Mouse (Mus musculus) gastrocnemius, adult 18-20 months (tissue): Measurements from ENCODE around the gene Gm20521. TPM values are rescaled to one million over a fixed set of nuclear protein-coding genes. Genes with fewer than 3 reads are reported as not detected.
A peak's percentile ranks its signal among the peaks of the same experiment; 100 is the strongest.

ENCODE experiments used
- DNase-seq: peaks from one replicate; pipeline ENCODE4 v3.0.0; 2021; ENCODE audit warnings: low spot score
- long read RNA-seq, 2 experiments: library from polyadenylated mRNA; stranded (forward); transcript quantifications; one replicate each; pipeline ENCODE4 v2.0.0; 2021
- total RNA-seq, 2 experiments: library from RNA; stranded (reverse); gene quantifications; 2 replicates each; pipeline ENCODE4 v1.2.3; 2021

The Gm20521 gene
- 1 to 10 TPM; 2.9 to 3.0 TPM for total RNA-seq
- long read RNA-seq, experiment 1, partial matches to known transcripts = 0 of 11 reads
- long read RNA-seq, experiment 1, other reads (novel, unspliced or antisense) = 11 of 11 reads
- long read RNA-seq, experiment 2, partial matches to known transcripts = 0 of 5 reads
- long read RNA-seq, experiment 2, other reads (novel, unspliced or antisense) = 5 of 5 reads

DNA sequence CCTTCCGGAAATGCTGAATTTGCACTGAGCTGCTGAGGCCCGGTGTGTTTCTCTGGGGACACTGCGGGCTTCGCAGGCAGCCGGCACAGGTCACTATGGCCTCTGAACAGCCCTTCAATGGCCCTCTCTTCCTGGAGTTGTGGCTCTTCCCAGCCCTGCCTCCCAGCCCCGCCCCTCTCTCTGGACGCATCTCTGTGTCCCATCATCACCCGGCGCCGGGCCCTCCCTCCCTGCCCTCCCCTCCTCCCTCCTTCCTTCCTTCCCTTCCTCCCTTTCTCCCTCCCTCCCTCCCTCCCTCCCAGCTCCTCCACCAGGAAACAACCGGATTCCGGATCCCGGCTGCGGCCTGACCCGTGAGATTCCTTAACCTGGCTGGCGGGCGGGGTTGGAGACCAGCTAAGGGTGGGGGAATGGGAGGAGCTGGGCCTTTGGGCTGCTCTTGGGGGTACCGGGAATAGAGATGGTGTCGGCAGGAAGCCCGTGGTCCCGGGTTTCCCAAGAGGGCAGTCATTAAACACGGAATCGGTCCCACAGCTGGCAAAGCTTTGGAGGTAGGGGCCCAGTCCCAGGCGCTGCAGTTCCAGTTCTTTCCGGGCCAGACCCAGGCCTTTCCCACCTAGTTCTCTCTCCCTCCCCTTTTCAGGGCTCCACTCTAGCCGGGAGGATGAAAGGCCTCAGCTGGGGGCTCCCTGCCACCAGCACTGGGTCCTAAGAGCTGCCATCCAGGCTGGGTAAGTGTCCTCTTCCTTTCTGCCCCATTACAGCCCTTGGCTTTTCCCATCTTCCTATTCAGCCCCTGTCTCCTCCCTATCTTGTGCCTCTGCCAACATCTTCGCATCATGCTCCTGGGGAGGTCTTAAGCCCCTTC lies at the start of gene Gm20521, which contains the start of gene Bcl2l2:
Gene Gm20521, plus strand, starts transcription at position 288 of the 868 bp plus-strand sequence.
Gene Bcl2l2, plus strand, starts transcription at position 224 of the 868 bp plus-strand sequence.
- DNase-seq = peak; percentile 83

DNA sequence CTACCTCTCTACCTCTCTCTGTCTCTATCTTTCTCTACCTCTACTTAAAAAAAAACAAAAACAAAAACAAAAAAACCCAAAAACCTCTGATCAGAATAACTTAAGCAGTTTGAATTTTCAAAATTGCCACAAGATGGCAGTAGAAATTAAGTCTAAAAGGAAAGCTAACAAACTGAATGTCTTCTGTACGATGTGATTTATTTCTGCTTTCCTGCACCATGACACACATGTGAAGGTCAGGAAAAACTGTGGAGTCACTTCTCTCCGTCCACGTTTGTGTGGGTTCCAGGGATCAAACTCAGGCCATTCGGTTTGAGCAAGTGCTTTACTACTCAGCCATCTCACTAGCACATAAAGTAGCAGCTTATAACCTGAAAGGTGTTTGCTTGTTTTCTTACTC lies 39.8 kb upstream of the Gm20521 start:
- DNase-seq = peak; percentile 16

DNA sequence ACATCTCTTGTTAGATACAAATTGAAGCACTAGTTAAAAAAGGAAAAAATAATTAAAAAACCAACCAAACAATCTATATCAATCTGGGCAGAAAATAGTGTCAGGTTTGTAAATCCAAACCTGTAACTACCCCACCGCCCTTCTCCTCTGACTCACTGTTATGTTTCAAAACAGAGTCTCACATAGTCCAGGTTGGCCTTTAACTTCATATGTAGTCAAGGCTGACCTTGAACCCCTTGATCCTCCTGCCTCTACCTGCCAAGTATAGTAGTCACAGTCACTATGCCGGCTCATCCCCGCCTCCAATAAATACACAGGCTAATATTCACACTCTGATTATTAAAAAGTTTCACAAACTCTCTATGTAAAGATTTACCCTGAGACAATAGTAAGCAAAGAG lies 27.5 kb upstream of the Gm20521 start:
- no peak for DNase-seq

DNA sequence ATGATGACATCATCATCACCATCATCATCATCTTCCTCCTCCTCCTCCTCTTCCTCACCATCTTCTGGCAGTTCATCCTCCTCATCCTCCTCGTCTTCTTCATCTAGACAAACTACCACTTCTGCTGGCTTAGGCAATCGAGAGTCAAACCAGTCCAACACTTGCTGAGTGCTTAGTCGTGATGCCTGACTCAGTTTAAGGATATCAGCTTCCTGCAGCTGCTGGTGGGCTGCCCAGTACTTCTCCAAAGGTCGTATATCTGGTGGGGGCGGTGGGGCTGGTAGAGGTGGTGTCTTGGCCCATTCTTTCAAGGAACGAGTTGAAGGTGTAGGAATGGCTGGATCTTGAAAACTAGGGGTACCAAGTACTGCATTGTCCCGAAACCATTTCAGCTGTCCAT lies 26.5 kb upstream of the Gm20521 start:
- no peak for DNase-seq

DNA sequence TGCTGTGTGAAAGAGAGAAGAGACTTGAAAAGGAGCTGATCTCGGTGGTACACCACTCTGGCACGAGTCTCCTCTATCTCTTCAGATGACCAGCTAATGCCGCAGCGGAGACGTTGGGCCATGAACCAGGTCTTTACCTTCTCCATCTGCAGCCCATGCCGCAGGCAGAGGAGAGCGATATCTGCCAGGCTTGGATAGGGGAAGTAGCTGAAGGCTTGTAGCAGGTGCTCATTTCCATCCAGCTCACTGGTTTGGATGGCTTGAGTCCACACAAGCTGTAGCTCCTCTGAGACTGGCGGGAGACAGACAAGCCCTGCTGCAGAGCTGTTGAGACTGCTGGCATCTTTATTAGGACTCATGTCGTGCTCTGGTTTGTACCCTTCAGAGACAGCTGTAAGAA lies 25.4 kb upstream of the Gm20521 start:
- no peak for DNase-seq

DNA sequence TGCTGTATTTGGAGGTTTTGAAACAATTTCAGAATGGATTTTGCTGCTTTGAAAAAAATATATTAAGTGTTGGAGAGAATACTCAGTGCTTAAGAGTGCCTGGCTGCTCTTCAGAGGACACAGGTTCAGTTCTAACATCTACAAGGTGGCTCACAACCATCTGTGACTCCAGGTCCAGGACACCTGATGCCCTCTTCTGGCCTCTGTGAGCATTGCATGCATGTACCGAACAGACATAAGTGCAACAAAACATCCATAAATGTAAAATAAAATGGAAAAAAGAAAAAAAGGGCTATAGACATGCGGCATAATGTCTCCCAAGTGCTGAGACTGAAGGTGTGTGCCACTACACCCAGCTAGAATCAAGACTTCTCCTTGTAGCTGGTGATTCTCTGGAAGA lies 22.7 kb upstream of the Gm20521 start:
- peak; percentile 59 for DNase-seq

DNA sequence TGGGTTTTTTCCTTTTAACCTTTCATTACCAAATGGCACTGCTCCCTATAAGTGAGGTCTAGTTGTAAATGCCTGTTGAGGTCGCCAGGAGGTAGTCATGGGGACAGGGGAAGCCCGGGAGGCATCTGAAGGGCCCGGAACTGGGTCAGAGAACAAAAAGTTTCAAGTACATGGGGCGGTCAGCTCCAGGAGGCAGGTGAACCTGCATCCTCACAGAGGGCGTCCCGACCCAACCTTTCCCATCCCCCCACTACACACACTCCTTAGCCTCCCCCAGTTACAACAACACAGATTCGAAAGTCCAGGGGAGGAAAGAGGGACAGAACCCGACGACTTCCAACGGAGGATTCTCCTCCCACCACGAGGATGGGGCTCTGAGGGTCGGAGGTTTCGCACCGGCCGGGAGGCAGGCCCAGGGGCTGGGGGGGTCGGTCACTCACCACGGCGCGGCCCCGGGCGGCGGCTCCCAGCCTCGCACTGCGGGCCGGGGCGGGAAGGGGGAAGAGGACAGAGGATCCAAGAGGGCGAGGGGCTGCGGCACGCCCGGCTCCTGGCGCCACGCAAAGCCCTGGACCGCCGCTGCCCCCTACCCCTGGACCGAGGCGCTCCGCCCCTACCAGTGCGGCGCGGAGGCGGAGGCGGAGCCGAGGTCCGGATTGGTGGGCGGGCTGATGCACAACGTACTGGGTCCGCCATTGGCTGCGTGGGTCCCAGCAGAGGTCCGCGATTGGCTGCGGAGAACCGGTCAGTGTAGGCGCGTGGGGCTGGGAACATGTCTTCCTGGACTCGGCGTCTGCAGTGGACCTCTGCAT lies 19.5 kb upstream of the Gm20521 start:
- peak; percentile 93 for DNase-seq

DNA sequence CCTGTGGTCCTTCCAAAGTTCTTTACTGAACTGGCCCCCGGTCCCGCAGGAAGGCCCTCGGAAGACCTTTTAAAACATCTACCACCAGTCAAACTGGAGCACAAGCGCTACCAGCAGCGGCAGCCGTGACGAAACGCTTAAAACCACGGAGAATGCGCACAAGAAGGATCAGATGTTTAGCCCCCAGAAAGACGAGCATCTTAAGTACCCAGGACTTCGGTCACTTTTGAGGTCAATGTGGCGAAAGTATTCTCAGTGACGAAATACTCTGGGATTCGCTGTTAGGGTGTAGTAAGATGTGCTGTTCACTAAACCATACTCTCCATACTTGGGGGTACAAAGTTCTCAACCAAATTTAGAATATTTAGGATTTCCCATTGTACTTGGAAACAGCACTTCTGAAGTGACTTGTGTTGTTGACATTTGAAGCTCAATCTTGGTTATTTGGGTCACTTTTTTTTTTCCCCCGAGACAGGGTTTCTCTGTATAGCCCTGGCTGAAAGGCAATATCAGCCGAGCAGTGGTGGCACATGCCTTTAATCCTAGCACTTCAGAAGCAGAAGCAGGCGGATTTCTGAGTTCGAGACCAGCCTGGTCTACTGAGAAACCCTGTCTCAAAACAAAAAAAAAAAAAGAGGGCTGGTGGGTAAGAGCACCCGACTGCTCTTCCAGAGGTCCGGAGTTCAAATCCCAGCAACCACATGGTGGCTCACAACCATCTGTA lies 18.8 kb upstream of the Gm20521 start:
- DNase-seq = no peak

DNA sequence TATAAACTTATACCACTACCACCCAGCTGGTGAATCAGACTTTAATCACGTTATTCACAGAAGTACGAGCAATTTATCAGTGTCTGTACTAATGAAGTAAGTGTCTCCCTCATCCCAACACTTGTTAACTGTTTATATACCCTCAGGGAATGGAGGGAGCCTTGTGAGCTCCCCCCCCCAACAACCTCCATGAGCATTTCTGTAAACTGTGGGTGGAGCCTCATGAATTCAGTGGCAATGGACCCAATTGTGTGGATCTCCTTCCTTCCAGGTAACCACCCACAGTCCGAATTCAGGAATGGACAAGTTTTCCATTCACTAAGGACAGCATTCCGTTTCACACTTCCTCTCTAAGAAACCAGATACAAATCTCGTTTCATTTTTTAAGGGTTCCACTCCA lies 17.6 kb upstream of the Gm20521 start:
- no peak for DNase-seq

DNA sequence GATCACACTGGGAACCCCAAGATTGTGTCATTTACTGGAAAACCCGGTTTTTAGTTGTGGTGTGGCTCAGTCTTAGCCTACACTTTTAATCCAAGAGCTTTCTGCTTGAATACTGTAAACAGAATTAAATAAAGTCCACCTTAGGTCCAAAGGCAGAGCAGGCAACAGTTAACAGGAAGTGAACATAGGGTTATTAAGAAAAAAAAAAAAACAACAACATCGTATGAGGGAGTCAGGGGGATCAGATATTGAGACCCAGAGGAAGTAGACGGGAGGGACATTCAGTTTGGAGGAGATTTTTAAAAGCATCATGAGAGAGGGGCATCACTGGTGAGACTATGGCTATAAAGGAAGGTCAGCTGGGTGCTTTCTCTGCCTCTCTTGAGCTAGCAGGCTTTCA lies 17.0 kb upstream of the Gm20521 start:
- no peak for DNase-seq

DNA sequence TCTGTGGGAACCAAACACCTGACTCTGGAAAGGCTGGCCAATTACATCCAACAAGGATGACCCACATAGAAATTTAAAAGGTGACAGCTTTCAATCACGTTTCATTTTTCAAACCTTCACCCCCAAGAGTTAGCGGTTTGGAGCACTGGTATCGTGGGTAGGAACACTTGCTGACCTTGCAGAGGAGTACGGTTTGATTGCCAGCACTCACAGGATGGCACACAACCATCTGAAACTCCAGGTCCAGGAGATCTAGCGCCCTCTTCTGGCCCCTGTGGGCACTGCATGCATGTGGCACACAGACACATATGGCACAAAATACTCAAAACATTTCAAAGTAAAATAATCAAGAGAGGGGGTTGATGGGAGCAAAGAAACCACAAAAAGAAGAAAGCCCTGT lies 16.3 kb upstream of the Gm20521 start:
- DNase-seq = no peak

DNA sequence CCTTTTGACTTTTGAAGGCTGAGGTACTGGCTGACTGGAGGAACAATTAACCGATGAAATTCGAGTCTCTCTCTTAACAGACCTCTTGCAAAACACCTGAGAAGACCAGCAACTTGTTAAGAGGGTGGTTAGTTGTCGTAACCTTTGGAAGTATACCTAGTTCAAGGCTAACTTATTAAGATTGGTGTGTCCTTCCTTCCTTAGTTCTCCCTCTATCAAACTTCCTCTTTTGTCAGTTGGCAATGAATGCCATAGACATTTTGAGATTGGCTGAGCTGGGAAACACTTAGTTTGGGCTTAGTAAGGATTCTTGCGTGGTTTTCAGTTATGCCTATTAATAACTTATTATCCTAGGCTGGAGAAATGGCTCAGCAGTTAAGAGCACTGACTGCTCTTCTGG lies 15.2 kb upstream of the Gm20521 start:
- no peak for DNase-seq

DNA sequence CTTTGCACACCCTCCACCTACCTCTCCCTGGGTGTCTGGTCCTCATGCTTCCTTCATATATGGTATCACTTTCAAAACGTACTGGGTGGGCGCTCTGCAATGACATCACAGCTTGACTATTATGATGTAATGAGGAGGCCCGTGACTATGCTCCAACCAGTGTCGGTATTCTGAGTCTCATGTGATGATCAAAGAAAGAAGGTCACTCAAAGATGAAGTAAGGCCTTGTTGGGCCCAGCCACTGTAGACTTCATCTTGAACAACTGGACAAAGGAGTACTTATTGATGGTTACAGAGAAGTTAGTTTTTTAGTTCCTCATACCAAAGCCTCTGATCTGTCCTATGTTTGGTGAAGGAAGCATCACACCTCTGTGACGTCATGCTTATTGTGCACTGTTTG lies 12.4 kb upstream of the Gm20521 start, which contains the start of gene Homez:
Gene Homez, minus strand, starts transcription at position 101 of the 400 bp plus-strand sequence.
- no peak for DNase-seq

DNA sequence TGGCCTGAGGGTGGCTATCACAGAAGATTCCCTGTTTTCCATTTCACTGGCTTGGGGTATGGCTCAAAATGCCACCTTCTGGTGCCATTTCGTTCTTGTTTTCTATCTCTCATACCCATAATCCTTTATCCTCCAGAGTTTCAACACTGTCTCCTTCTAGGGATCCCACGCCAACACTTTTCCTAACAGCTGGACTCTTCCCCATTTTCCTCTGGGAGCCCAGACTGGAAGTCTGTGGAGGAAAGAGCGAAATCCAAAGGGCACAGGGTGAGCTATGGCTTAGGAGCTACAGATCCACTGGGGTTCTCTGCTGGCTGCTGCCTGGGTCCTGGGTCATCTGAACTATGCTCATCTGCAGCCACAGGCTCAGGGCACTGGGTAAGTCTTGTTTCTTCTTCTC lies 9.1 kb upstream of the Gm20521 start:
- no peak for DNase-seq

DNA sequence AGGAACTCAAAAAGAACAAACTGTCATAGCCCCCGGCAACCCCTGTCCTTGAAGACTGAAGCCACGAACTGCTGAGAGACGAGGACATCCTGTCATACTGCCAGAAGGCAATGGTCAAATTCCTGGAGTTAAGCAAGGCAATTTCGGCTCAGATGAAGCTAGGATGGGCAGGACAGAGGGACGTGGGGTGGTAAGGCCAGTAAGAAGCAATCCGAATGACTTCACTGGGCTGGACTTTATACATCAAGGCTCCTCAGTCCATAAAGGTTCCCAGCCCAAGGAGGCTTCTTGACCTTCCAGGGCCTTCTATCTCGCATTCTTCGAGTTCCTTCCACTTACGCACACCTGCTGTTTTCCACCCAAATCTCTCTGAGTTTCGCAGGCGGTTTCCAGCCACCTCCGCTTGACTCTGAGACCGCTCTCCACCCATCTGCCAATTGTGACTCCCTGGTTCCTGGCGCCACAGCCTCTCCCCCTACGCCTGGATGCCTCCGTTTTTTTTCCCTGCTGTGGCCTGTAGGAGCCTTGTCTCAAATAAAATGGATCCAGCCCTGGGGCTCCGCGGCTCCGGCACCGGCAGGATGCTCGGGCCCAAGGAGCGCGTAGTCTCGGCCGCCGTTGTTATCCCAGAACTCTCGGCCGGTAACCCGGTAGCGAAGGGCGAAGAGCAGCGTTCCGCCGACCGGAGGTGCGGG lies 7.2 kb upstream of the Gm20521 start:
- no peak for DNase-seq

DNA sequence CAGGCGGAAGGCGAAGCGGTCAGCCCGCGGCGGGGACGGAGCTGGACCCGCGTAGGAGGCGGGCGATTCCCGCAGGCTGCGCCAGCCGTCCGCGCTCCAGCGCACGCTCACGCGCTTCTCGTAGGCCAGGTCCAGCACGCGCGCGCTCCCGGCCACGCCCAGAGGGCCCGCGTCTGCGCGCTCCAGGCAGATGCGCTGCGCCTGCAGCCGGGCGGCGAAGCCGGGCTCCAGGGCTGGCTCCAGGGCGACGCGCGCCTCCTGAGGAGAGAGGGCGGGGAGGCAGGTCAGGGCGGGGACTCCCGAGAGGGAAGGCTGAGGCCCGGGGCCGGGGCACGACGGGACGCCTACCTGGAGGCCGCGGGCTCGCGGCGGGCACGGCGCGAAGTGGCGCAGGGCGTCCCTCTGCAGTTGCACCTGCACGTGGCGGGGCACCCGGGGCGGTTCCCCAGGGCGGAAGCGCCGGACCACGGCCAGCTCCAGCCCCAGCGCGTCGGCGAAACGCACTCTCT lies 6.6 kb upstream of the Gm20521 start:
- peak; percentile 86 for DNase-seq

DNA sequence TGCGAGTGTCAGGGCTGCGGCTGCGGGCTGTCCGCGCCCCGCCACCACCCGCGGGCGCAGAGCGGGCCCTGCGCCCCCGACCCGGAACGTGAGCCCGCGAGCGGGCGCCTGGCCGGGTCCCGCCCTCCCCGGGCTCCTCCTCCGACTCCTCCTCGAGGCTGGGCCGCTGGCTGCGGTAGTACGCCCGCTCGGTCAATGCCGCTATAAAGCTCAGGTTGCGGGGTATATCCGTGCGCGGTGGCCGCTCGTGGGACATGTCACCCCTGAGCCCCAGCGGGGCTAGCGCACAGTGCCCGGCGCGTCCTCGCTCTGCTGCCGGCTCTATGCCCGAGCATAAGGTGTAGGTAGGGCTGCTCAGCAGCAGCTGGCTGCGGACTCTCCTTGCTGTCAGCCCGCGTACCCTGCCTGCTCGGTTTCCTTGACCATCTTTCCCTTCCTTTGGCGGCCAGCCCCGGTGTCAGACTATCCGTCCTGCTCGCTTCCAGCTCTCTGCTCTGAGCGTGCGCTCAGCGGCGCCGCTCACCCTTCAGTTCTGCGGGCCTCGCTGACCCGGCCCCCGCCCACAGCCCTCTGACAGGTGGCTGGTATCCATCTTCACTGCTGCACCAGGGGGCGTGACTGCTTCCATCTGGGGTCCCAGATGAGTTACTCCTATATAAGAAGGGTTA lies 6.1 kb upstream of the Gm20521 start, which contains the start of gene Ppp1r3e:
Gene Ppp1r3e, minus strand, starts transcription at position 503 of the 668 bp plus-strand sequence.
- peak; percentile 60 for DNase-seq

DNA sequence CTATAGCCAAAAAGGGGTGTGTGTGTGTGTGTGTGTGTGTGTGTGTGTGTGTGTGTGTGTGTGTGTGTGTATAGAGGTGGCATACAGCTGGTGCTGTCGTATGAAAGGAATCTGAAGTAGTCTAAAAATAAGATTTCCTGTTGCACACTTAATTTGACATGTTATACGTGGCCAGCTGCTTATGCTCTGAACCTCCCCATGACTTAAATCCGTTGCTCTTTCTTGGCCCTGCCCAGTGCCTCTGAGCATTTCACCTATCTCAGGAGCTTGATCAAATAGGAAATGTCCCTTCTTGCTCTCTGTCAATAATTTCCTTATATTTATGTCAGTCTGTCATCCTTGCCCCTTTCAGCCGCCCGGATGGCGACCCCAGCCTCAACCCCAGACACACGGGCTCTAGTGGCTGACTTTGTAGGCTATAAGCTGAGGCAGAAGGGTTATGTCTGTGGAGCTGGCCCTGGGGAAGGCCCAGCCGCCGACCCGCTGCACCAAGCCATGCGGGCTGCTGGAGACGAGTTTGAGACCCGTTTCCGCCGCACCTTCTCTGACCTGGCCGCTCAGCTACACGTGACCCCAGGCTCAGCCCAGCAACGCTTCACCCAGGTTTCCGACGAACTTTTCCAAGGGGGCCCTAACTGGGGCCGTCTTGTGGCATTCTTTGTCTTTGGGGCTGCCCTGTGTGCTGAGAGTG lies 926 bp downstream of the Gm20521 start:
- DNase-seq = no peak

DNA sequence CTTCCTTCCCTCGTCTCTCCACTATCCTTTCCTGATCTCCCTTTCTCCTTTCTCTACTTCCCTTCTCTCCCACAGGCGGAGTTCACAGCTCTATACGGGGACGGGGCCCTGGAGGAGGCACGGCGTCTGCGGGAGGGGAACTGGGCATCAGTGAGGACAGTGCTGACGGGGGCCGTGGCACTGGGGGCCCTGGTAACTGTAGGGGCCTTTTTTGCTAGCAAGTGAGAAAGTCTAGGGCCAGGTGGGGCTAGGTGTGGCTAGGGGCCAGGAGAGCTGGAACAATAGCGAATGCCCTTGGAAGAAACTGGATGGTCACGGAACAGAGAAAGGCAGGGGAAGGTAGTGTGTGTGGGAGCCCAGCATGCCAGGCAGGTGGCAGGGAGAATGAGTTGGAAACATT lies 2.1 kb downstream of the Gm20521 start:
- DNase-seq = no peak
